Mouse (Mus musculus) heart, adult 2 months (tissue): ENCODE results near the gene Wnt6. TPM values are rescaled to one million over a fixed set of nuclear protein-coding genes. Genes with fewer than 3 reads are reported as not detected.
A peak's percentile ranks its signal among the peaks of the same experiment; 100 is the strongest.

ENCODE experiments used
- DNase-seq, 2 experiments: peaks; one replicate each; pipeline ENCODE4 v3.0.0; 2021
- H3K27ac ChIP-seq: fragments of 200-600 bp; 2 replicates; pipeline ENCODE4 v1.8.1; 2022
- H3K27me3 ChIP-seq: fragments of 200-500 bp; 2 replicates; pipeline ENCODE4 v1.6.1; 2012; ENCODE audit warnings: mild to moderate bottlenecking, low read length, inconsistent platforms, mixed read lengths; ENCODE audit not compliant: control insufficient read depth, insufficient read depth
- H3K36me3 ChIP-seq: fragments of 200-500 bp; 2 replicates; pipeline ENCODE4 v1.6.1; 2012; ENCODE audit warnings: low read length, inconsistent platforms; ENCODE audit not compliant: control insufficient read depth, insufficient read depth
- H3K4me1 ChIP-seq: fragments of 200-500 bp; 2 replicates; pipeline ENCODE4 v1.6.1; 2011; ENCODE audit warnings: low read length; ENCODE audit not compliant: control insufficient read depth, insufficient read depth
- H3K4me3 ChIP-seq: fragments of 200-600 bp; 2 replicates; pipeline ENCODE4 v1.8.1; 2022
- H3K79me2 ChIP-seq: fragments of 200-500 bp; replicated peaks from 2 replicates; pipeline ENCODE4 v1.6.1; 2012; ENCODE audit warnings: mild to moderate bottlenecking, inconsistent platforms, low read length, moderate library complexity, mixed read lengths; ENCODE audit not compliant: control insufficient read depth, insufficient read depth
- H3K9ac ChIP-seq: fragments of 200-500 bp; 2 replicates; pipeline ENCODE4 v1.6.1; 2012; ENCODE audit warnings: low read depth, mild to moderate bottlenecking, control low read depth, inconsistent platforms, low read length, mixed read lengths
- CTCF ChIP-seq: fragments of 200-600 bp; IDR thresholded peaks from 2 replicates; pipeline ENCODE4 v1.8.1; 2022; ENCODE audit warnings: antibody characterized with exemption, mild to moderate bottlenecking, moderate library complexity
- EP300 ChIP-seq: fragments of 200-500 bp; IDR thresholded peaks from 2 replicates; pipeline ENCODE4 v1.6.1; 2011; ENCODE audit warnings: low read depth, low read length, control low read depth; ENCODE audit not compliant: insufficient read depth
- POLR2A ChIP-seq: fragments of 200-500 bp; IDR thresholded peaks from 2 replicates; pipeline ENCODE4 v1.6.1; 2011; ENCODE audit warnings: mild to moderate bottlenecking, low read depth, low read length, control low read depth; ENCODE audit not compliant: insufficient read depth
- WGBS: fragments of 180-500 bp; shearing (Covaris S2); methylation state at CpG from one replicate; pipeline ENCODE4 v1.1.7; 2018; 5-methylcytosine and 5-hydroxymethylcytosine counted together
- intact Hi-C: fragments of 180-260 bp; cut with DNase I; formaldehyde crosslinking; loops from one replicate; pipeline ENCODE4 v1.15.1; 2025
- polyA plus RNA-seq: library from polyadenylated mRNA; depleted of rRNA; stranded (reverse); fragments of >200 nt; gene quantifications from 2 replicates; pipeline ENCODE4 v1.2.3, GENCODE M21; 2012
- total RNA-seq, 2 experiments: library from RNA; stranded (reverse); gene quantifications; 2 replicates each; pipeline ENCODE4 v1.2.3; 2021

Wnt6 gene
- total and polyA plus RNA-seq, 3 experiments = 0.32 to 0.70 (median 0.39) TPM

DNA sequence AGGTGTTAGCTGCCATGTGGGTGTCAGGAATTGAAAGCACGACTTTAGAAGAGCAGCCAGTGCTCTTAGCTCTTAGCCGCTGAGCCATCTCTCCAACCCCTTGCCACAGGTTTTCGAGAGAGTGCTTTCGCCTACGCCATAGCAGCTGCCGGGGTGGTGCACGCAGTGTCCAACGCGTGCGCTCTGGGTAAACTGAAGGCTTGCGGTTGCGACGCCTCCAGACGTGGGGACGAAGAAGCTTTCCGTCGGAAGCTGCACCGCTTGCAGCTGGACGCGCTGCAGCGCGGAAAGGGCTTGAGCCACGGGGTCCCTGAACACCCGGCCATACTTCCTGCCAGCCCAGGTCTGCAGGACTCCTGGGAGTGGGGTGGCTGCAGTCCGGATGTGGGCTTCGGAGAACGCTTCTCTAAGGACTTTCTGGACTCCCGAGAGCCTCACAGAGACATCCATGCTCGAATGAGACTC, 28.8 kb downstream of the Wnt6 start:
- Histone ChIP-seq H3K36me3 (no peaks in the 10 kb centered on the region), H3K4me1 (peaks cover 1% of the 10 kb centered on the region; the same call in 1 of the 2 replicates), H3K79me2 (no peaks in the 10 kb centered on the region), H3K27me3 (peaks cover 17% of the 10 kb centered on the region), H3K27ac (no peak overlapping the region), H3K4me3 (no peak overlapping the region), H3K9ac (no peak overlapping the region)
- TF ChIP-seq POLR2A = no peak
- no peak for TF ChIP-seq EP300
- no peak for TF ChIP-seq CTCF
- WGBS = 1% methylated on average over 29 of the region's 29 CpGs
- intact Hi-C loops = no loop called here
- no peak for DNase-seq

DNA sequence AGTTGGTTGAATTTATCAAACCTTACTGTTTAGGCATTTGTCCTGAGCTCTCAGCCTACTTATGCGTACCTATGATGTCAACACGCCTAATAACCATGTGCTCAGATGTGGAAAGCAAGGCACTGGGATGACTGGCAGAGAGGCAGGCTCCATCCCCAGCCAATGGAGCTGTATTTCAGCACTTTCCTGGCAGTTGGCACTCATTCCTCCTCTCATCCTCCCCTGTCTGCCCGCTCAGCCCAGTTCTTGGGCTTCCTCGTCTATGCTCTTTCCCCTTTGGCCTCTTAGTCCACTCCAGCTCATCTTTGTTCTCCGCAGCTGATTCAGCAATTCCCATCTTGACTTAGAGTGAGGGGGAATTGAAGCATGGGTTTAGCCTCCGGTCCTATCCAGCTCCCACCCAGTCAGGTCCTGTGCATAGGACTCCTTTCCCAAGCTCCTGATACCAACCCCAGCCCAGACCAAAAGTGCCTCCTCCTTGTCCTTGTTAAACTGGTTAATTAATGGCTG, 30.0 kb downstream of the Wnt6 start:
- H3K27me3 ChIP-seq = peaks cover 21% of the 10 kb centered on the region

GRCm38 (mm10) chr1:74802795-74803656, 31.3 kb downstream of the Wnt6 start:
- intact Hi-C loops = no loop called here
- H3K36me3 ChIP-seq = no peaks in the 10 kb centered on the region
- H3K9ac ChIP-seq = peak overlapping the region; percentile 35
- TF ChIP-seq EP300 = no peak
- peak; percentile 81 for TF ChIP-seq CTCF
- H3K4me3 ChIP-seq = peak overlapping the region; percentile 42; the same call in 1 of the 2 replicates
- H3K27me3 ChIP-seq = peaks cover 22% of the 10 kb centered on the region
- WGBS = 2% methylated on average over 57 of the region's 57 CpGs
- H3K27ac ChIP-seq = no peak overlapping the region
- DNase-seq = peak; percentile 82 to 85
- H3K4me1 ChIP-seq = peaks cover 1% of the 10 kb centered on the region; the same call in 1 of the 2 replicates
- H3K79me2 ChIP-seq = no peaks in the 10 kb centered on the region

More for the DNA sequence above, 30.0 kb downstream of the Wnt6 start:
- DNase-seq = no peak
- intact Hi-C loops = no loop called here
- TF ChIP-seq CTCF = no peak
- TF ChIP-seq POLR2A = no peak
- no peak for TF ChIP-seq EP300
- Histone ChIP-seq H3K4me1 (peaks cover 1% of the 10 kb centered on the region; the same call in 1 of the 2 replicates), H3K9ac (no peak overlapping the region), H3K4me3 (no peak overlapping the region), H3K27ac (no peak overlapping the region), H3K36me3 (no peaks in the 10 kb centered on the region), H3K79me2 (no peaks in the 10 kb centered on the region)
- 47% methylated on average over 6 of the region's 6 CpGs for WGBS

- 17% methylated on average over 10 of the region's 10 CpGs for WGBS
- DNase-seq = no peak
- H3K79me2 ChIP-seq = no peaks in the 10 kb centered on the region
- peaks cover 1% of the 10 kb centered on the region; the same call in 1 of the 2 replicates for H3K4me1 ChIP-seq
- H3K27ac ChIP-seq = no peak overlapping the region
- H3K9ac ChIP-seq = no peak overlapping the region
- H3K36me3 ChIP-seq = no peaks in the 10 kb centered on the region
- peaks cover 22% of the 10 kb centered on the region for H3K27me3 ChIP-seq
- TF ChIP-seq EP300 = no peak
- TF ChIP-seq CTCF = no peak
- no peak for TF ChIP-seq POLR2A
- intact Hi-C loops = no loop called here
- H3K4me3 ChIP-seq = no peak overlapping the region
Observed at GRCm38 (mm10) chr1:74804211-74804870, 32.6 kb downstream of the Wnt6 start.

GRCm38 (mm10) chr1:74805340-74805835, 33.7 kb downstream of the Wnt6 start:
- H3K4me1 ChIP-seq = peaks cover 1% of the 10 kb centered on the region; the same call in 1 of the 2 replicates
- no peak overlapping the region for H3K4me3 ChIP-seq
- WGBS = 31% methylated on average over 4 of the region's 4 CpGs
- no peak for DNase-seq
- intact Hi-C loops = no loop called here
- peaks cover 20% of the 10 kb centered on the region for H3K27me3 ChIP-seq
- H3K27ac ChIP-seq = no peak overlapping the region
- TF ChIP-seq CTCF (no peak), POLR2A (no peak), EP300 (no peak)
- H3K36me3 ChIP-seq = no peaks in the 10 kb centered on the region
- no peak overlapping the region for H3K9ac ChIP-seq
- no peaks in the 10 kb centered on the region for H3K79me2 ChIP-seq

- intact Hi-C loops = no loop called here
- DNase-seq = no peak
Observed at GRCm38 (mm10) chr1:74805843-74806242, 34.2 kb downstream of the Wnt6 start.

More at GRCm38 (mm10) chr1:74805843-74806242, 34.2 kb downstream of the Wnt6 start:
- Histone ChIP-seq H3K4me1 (peaks cover 1% of the 10 kb centered on the region; the same call in 1 of the 2 replicates), H3K79me2 (no peaks in the 10 kb centered on the region), H3K27me3 (peaks cover 17% of the 10 kb centered on the region), H3K9ac (no peak overlapping the region), H3K36me3 (no peaks in the 10 kb centered on the region), H3K27ac (no peak overlapping the region), H3K4me3 (no peak overlapping the region)
- TF ChIP-seq EP300 (no peak), CTCF (no peak)
- 33% methylated on average over 5 of the region's 5 CpGs for WGBS
